Mouse (Mus musculus) small intestine, adult 2 months (tissue): ENCODE results near the gene Lipe. TPM values are rescaled to one million over a fixed set of nuclear protein-coding genes. Genes with fewer than 3 reads are reported as not detected.
A peak's percentile ranks its signal among the peaks of the same experiment; 100 is the strongest.
"Not testable (repeated sequence)": the region's sequence is repeated elsewhere in the genome, so short reads cannot be mapped to it uniquely, and the experiment has no call there.

Experiments used
- H3K27ac ChIP-seq: fragments of 200-500 bp; 2 replicates; pipeline ENCODE4 v1.5.1; 2012; ENCODE audit warnings: low read depth, low read length, control low read depth, inconsistent platforms; ENCODE audit not compliant: insufficient read depth
- H3K27me3 ChIP-seq: fragments of 200-500 bp; 2 replicates; pipeline ENCODE4 v1.6.1; 2012; ENCODE audit warnings: mild to moderate bottlenecking, moderate library complexity, low read length, inconsistent platforms; ENCODE audit not compliant: control insufficient read depth, insufficient read depth
- H3K36me3 ChIP-seq: fragments of 200-500 bp; 2 replicates; pipeline ENCODE4 v1.6.1; 2012; ENCODE audit warnings: mild to moderate bottlenecking, low read length, control low read depth, inconsistent platforms; ENCODE audit not compliant: control insufficient read depth, insufficient read depth
- H3K4me1 ChIP-seq: fragments of 200-500 bp; 2 replicates; pipeline ENCODE4 v1.6.1; 2012; ENCODE audit warnings: low read length, inconsistent platforms, mixed read lengths; ENCODE audit not compliant: control insufficient read depth, insufficient read depth, insufficient read length
- H3K4me3 ChIP-seq: fragments of 200-500 bp; 2 replicates; pipeline ENCODE4 v1.5.1; 2012; ENCODE audit warnings: low read depth, mild to moderate bottlenecking, control low read depth, inconsistent platforms, low read length, moderate library complexity
- CTCF ChIP-seq: fragments of 200-500 bp; IDR thresholded peaks from 2 replicates; pipeline ENCODE4 v1.5.1; 2012; ENCODE audit warnings: low read depth, mild to moderate bottlenecking, control low read depth, inconsistent platforms, low read length, moderate library complexity, mixed read lengths; ENCODE audit not compliant: insufficient replicate concordance, insufficient read length; ENCODE audit errors: extremely low read depth
- POLR2A ChIP-seq: fragments of 200-500 bp; IDR thresholded peaks from 2 replicates; pipeline ENCODE4 v1.6.1; 2012; ENCODE audit warnings: low read depth, mild to moderate bottlenecking, control low read depth, inconsistent platforms, low read length, moderate library complexity
- WGBS: fragments of 180-500 bp; shearing (Covaris S2); methylation state at CpG from one replicate; pipeline ENCODE4 v1.1.7; 2018; 5-methylcytosine and 5-hydroxymethylcytosine counted together
- polyA plus RNA-seq: library from polyadenylated mRNA; depleted of rRNA; stranded (reverse); fragments of >200 nt; gene quantifications from 2 replicates; pipeline ENCODE4 v1.2.3, GENCODE M21; 2012

Lipe gene
- polyA plus RNA-seq, 1 experiment: 186 TPM

DNA sequence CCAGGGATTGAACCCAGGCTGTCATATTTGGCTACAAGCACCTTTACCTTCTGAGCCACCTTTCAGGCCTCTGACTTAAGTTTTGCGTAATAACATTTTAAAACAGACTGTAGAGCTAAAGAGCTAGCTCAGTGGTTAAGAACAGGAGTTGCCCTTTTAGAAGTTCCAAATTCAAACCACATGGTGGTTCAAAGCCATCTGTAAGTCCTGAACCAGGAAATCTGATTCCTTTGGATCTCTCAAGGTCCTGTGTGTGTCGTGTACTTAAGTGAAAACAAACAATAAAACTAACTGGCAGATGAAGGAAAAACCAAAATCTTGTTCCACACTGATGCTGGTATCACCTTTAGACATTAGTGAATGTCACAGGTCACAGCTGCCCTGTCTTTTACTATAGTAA, 3.0 kb upstream of the Lipe start:
- TF ChIP-seq POLR2A (no peak), CTCF (no peak)
- Histone ChIP-seq H3K4me3 (no peak overlapping the region), H3K4me1 (peaks cover 3% of the 10 kb centered on the region; the same call in 1 of the 2 replicates), H3K36me3 (no peaks in the 10 kb centered on the region), H3K27ac (no peak overlapping the region), H3K27me3 (no peaks in the 10 kb centered on the region)
- WGBS: 59% methylated on average over 2 of the region's 2 CpGs

- not testable (repeated sequence) for H3K4me3 ChIP-seq, H3K27me3 ChIP-seq
Observed at GRCm38 (mm10) chr7:25399028-25399427, 518 bp upstream of the Lipe start.

GRCm38 (mm10) chr7:25396621-25397020, 1.9 kb downstream of the Lipe start:
- Histone ChIP-seq H3K27ac (no peak overlapping the region), H3K27me3 (no peaks in the 10 kb centered on the region), H3K36me3 (no peaks in the 10 kb centered on the region), H3K4me1 (peaks cover 21% of the 10 kb centered on the region), H3K4me3 (no peak overlapping the region)
- WGBS: 97% methylated on average over 14 of the region's 14 CpGs
- TF ChIP-seq CTCF (no peak), POLR2A (no peak)

More at GRCm38 (mm10) chr7:25399028-25399427, 518 bp upstream of the Lipe start:
- H3K36me3 ChIP-seq, H3K4me1 ChIP-seq, H3K27ac ChIP-seq: not testable (repeated sequence)

- Histone ChIP-seq H3K36me3 (no peaks in the 10 kb centered on the region), H3K27me3 (no peaks in the 10 kb centered on the region), H3K4me3 (peak overlapping the region; percentile 79), H3K27ac (peak overlapping the region; percentile 74), H3K4me1 (peaks cover 26% of the 10 kb centered on the region)
- WGBS: 4% methylated on average over 52 of the region's 52 CpGs
- TF ChIP-seq POLR2A (0 out of 2 replicates have a peak, but pooled peaks have one; percentile 51), CTCF (0 out of 2 replicates have a peak, but pooled peaks have one; percentile 8)
Observed at GRCm38 (mm10) chr7:25395558-25396521, 2.7 kb downstream of the Lipe start.

- Histone ChIP-seq H3K27ac (peak overlapping the region; percentile 74), H3K4me1 (peaks cover 33% of the 10 kb centered on the region), H3K27me3 (no peaks in the 10 kb centered on the region), H3K36me3 (no peaks in the 10 kb centered on the region), H3K4me3 (peak overlapping the region; percentile 79)
- TF ChIP-seq CTCF: no peak
- TF ChIP-seq POLR2A: no peak
- WGBS: under 1% methylated on average over 22 of the region's 22 CpGs
Observed at GRCm38 (mm10) chr7:25395186-25395557, 3.3 kb downstream of the Lipe start.

DNA sequence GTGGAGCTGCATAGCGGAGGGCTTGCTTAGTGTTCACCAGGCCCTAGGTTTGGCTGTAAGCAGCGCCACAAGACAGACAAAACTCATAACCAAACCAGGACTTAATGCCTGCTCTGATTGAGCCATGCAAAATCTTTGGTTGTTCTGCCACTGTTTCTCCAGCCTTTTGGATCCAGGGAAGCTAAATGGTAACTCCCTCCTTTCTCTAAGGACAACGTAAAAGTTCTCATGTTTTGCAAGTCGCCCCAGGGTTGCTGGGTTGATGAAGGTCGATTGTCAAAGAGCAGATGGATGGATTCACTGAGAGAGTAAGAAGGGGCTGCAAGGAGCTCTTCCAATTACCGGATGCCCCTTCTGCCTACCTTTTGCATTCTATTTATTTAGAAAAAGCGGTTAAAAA, 3.8 kb downstream of the Lipe start:
- H3K4me1 ChIP-seq: peaks cover 36% of the 10 kb centered on the region
- 10% methylated on average over 7 of the region's 7 CpGs for WGBS
- TF ChIP-seq POLR2A: no peak
- TF ChIP-seq CTCF: no peak
- H3K36me3 ChIP-seq: no peaks in the 10 kb centered on the region
- no peaks in the 10 kb centered on the region for H3K27me3 ChIP-seq
- H3K4me3 ChIP-seq: peak overlapping the region; percentile 79
- peak overlapping the region; percentile 74 for H3K27ac ChIP-seq

DNA sequence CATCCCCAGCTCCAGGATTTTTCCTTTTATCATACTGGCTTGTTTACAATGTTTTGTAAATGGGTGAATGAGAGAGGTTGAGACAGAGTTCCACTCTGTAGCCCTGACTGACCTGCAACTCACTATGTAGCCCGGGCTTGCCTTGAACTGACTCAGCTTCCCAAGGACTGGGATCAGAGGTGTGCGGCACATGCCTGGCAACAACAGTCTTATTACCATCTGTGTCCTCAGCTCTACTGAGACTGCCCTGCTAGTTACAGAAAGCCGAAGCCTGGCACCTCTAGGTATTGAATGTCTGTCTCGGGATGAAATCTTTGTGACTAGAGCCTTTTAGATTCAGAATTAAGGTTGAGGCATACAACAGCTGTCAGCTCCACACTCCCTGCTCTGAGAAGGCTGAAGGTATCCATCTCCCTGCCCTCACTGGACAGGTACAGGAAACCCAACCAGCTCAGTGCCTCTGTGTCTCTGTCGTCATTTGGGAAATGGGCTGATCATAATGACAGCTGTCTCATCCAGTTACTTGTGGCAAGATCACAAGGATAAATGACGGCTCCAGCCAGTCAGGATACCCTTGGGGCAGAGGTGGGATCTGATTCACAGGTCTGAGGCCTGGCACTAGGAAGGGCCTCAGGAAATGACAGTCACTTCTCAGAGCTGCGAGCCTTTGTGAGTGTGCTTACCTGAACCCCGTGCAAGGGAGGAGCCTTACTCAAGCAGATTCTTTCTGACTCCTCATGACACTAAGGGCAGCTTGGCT, 4.9 kb downstream of the Lipe start:
- peaks cover 39% of the 10 kb centered on the region for H3K4me1 ChIP-seq
- 62% methylated on average over 8 of the region's 8 CpGs for WGBS
- TF ChIP-seq POLR2A: no peak
- no peak for TF ChIP-seq CTCF
- H3K27ac ChIP-seq: peak overlapping the region; percentile 46; the same call in 1 of the 2 replicates
- H3K27me3 ChIP-seq: no peaks in the 10 kb centered on the region
- peak overlapping the region; percentile 5; the same call in 1 of the 2 replicates for H3K4me3 ChIP-seq
- H3K36me3 ChIP-seq: no peaks in the 10 kb centered on the region
